Mouse (Mus musculus): ENCODE results near the gene Srgap1. TPM values are rescaled to one million over a fixed set of nuclear protein-coding genes. Genes with fewer than 3 reads are reported as not detected.

Gene Srgap1
- polyA plus RNA-seq, 1 experiment from 2014 or later: 8.2 TPM

DNA sequence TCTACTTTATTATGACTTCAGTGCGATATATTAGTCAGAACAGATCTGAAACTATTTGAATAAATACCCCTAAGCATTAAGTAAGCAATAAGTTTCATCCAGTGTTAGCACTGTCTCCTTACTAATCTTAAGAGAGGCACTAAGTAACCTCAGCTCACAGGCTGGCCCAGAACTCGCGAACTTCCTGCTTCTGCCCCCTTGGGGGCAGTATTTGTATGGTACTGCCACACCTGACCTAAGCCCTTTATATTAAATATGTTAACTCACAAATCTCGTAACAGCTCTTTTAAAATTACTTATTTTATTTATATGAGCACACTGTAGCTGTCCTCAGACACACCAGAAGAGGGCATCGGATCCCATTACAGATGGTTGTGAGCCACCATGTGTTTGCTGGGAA, 213.7 kb downstream of the Srgap1 start:
- H3K27me3 ChIP-seq (ENCODE audit: control insufficient read depth, insufficient read depth, low read length): no peaks in the 10 kb centered on the region
- H3K9ac ChIP-seq (ENCODE audit: low read depth, low read length): no peak overlapping the region
- H3K9me3 ChIP-seq (replicated peaks; ENCODE audit: control insufficient read depth, low read length): no peaks in the 10 kb centered on the region
- no peak for ATAC-seq (replicated peaks; ENCODE audit: insufficient number of reproducible peaks, low FRiP score, low TSS enrichment)
- 85% methylated on average over 5 of the region's 5 CpGs for WGBS (ENCODE audit: insufficient replicate concordance)
- no peak overlapping the region for H3K4me2 ChIP-seq
- no peaks in the 10 kb centered on the region; the same call in 1 of the 2 replicates for H3K36me3 ChIP-seq (ENCODE audit: control insufficient read depth, insufficient read depth, low read length)
- H3K27ac ChIP-seq (ENCODE audit: low read depth, low read length): no peak overlapping the region
- H3K4me3 ChIP-seq (ENCODE audit: low read depth, low read length): no peak overlapping the region
- H3K4me1 ChIP-seq (ENCODE audit: control insufficient read depth, insufficient read depth, low read length): peaks cover 14% of the 10 kb centered on the region

DNA sequence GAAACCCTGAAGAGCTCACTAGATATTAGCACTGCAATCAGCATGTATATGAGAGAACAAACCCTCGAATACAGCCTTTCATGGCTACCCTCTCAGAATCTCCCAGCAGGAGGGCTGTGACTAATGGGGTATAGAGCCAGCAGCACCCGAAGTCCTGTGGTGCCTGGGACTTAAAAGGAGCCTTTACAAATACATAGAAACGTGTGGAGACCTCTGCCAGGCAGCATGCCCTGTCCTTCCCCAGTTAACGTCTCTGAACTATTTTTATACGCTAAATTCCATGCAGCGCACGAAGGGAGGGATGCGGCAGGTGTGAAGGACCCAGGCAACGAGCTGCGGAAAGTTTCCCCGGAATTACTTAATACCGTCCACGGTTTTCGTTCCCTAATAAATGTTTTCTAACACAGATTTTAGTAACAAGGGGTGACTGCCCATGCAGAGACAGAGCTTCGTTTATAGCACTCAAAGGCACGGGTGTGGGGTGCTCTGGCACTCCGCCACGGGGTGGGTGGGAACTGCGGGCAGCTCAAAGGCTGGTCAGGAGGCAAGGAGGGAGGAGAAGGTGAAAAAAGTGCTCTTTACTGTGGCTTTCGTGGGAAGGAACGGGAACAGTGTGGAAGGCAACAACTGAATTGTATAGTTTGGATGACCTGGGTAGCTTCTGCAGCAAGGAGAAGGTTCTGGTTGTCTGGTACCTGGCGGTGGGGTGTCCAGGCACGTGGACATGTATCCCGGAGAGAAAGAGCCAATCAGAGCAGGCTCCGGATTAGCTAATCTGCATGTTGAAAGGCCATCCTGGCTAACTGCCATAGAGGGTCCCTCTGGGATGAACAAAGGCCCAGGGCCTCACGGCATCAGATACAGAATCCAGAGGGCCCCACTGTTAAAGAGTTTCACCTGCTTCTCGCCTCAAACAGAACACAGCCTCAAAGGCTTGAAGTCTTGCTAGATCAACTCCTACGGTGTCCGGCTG, 216.5 kb downstream of the Srgap1 start:
- no peak for ATAC-seq (replicated peaks; ENCODE audit: insufficient number of reproducible peaks, low FRiP score, low TSS enrichment)
- no peak overlapping the region for H3K4me2 ChIP-seq

DNA sequence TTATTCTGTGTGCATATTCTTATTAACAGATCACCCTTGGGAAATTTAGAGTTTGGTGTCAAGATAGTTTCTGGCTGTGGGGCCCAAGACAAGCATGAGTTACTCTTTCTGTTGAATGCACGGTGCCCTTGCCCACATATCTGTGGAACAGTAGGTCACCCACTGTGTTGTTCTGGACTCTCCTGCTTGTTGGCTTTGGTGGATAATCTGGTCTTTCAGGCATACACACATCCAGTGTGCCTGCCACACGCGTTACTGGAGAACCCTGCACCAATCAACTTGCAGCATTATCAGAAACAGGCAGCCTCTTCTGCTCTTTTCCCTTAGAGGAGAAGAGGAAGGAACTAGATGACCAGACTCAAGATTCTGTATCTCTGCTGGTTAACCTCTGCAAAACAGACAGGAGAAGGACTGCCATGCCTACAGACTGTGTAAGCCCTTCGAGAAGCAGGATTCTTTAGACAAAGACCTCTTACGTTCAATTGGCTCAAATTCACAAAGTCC, 217.3 kb downstream of the Srgap1 start:
- Histone ChIP-seq H3K9me3 (replicated peaks; ENCODE audit: control insufficient read depth, low read length) (no peaks in the 10 kb centered on the region), H3K36me3 (ENCODE audit: control insufficient read depth, insufficient read depth, low read length) (no peaks in the 10 kb centered on the region; the same call in 1 of the 2 replicates), H3K27ac (ENCODE audit: low read depth, low read length) (no peak overlapping the region), H3K4me1 (ENCODE audit: control insufficient read depth, insufficient read depth, low read length) (peaks cover 5% of the 10 kb centered on the region), H3K4me3 (ENCODE audit: low read depth, low read length) (no peak overlapping the region), H3K27me3 (ENCODE audit: control insufficient read depth, insufficient read depth, low read length) (no peaks in the 10 kb centered on the region), H3K4me2 (no peak overlapping the region), H3K9ac (ENCODE audit: low read depth, low read length) (no peak overlapping the region)
- no peak for ATAC-seq (replicated peaks; ENCODE audit: insufficient number of reproducible peaks, low FRiP score, low TSS enrichment)
- WGBS (ENCODE audit: insufficient replicate concordance): 70% methylated on average over 5 of the region's 5 CpGs

More for the DNA sequence above, 216.5 kb downstream of the Srgap1 start:
- Histone ChIP-seq H3K9ac (ENCODE audit: low read depth, low read length) (no peak overlapping the region), H3K36me3 (ENCODE audit: control insufficient read depth, insufficient read depth, low read length) (no peaks in the 10 kb centered on the region; the same call in 1 of the 2 replicates), H3K27ac (ENCODE audit: low read depth, low read length) (no peak overlapping the region), H3K4me3 (ENCODE audit: low read depth, low read length) (no peak overlapping the region), H3K9me3 (replicated peaks; ENCODE audit: control insufficient read depth, low read length) (no peaks in the 10 kb centered on the region), H3K4me1 (ENCODE audit: control insufficient read depth, insufficient read depth, low read length) (peaks cover 5% of the 10 kb centered on the region), H3K27me3 (ENCODE audit: control insufficient read depth, insufficient read depth, low read length) (no peaks in the 10 kb centered on the region)
- WGBS (ENCODE audit: insufficient replicate concordance): 62% methylated on average over 29 of the region's 29 CpGs

GRCm38 (mm10) chr10:121829034-121829433, 218.1 kb downstream of the Srgap1 start:
- Histone ChIP-seq H3K9me3 (replicated peaks; ENCODE audit: control insufficient read depth, low read length) (no peaks in the 10 kb centered on the region), H3K4me2 (no peak overlapping the region), H3K4me1 (ENCODE audit: control insufficient read depth, insufficient read depth, low read length) (peaks cover 5% of the 10 kb centered on the region), H3K4me3 (ENCODE audit: low read depth, low read length) (no peak overlapping the region), H3K27me3 (ENCODE audit: control insufficient read depth, insufficient read depth, low read length) (no peaks in the 10 kb centered on the region), H3K36me3 (ENCODE audit: control insufficient read depth, insufficient read depth, low read length) (no peaks in the 10 kb centered on the region; the same call in 1 of the 2 replicates), H3K27ac (ENCODE audit: low read depth, low read length) (no peak overlapping the region), H3K9ac (ENCODE audit: low read depth, low read length) (no peak overlapping the region)
- ATAC-seq (replicated peaks; ENCODE audit: insufficient number of reproducible peaks, low FRiP score, low TSS enrichment): no peak
- 73% methylated on average over 6 of the region's 6 CpGs for WGBS (ENCODE audit: insufficient replicate concordance)

DNA sequence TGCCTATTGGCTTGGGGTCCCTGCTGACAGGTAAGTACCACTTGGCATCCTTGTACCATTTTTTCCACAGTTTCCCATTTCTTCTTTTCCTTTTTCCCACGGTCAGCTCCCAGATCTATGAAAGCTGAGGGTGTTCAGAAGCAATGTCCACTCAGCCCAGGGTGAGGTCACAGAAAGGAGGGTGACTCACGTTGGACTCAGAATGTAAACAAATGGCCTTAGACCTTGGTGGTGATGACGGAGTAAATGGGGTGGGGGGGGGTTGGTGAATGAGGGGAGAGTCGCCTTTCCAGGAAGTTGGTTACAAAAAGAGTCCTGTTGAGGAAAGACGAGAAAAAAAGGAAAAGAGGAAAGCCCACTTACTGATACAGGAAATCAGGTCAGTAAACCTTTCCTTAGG, 224.4 kb downstream of the Srgap1 start:
- 45% methylated on average over 5 of the region's 5 CpGs for WGBS (ENCODE audit: insufficient replicate concordance)
- H3K9me3 ChIP-seq (replicated peaks; ENCODE audit: control insufficient read depth, low read length): no peaks in the 10 kb centered on the region
- ATAC-seq (replicated peaks; ENCODE audit: insufficient number of reproducible peaks, low FRiP score, low TSS enrichment): no peak

DNA sequence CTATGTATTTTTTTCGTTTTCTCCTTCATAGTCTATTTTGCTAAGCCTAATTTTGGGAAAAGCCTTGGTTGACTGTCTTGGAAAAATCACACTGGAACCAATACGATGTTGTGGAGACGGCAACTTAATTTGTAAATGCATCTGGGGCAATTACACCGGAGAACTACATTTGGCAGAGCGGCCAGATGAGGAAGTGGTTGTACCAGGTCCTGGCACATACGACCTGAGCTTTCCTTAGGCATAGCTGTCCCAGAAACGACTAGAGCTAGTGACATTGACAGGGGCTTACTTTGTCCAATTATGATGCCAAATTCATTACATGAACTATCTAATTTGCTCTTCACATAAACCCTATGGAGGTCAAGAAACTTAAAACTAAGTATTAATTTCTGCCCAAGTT, 226.3 kb downstream of the Srgap1 start:
- 85% methylated on average over 7 of the region's 7 CpGs for WGBS (ENCODE audit: insufficient replicate concordance)
- Histone ChIP-seq H3K36me3 (ENCODE audit: control insufficient read depth, insufficient read depth, low read length) (no peaks in the 10 kb centered on the region), H3K9ac (ENCODE audit: low read depth, low read length) (no peak overlapping the region), H3K27me3 (ENCODE audit: control insufficient read depth, insufficient read depth, low read length) (no peaks in the 10 kb centered on the region), H3K9me3 (replicated peaks; ENCODE audit: control insufficient read depth, low read length) (no peaks in the 10 kb centered on the region), H3K4me1 (ENCODE audit: control insufficient read depth, insufficient read depth, low read length) (no peaks in the 10 kb centered on the region), H3K4me2 (no peak overlapping the region), H3K4me3 (ENCODE audit: low read depth, low read length) (no peak overlapping the region), H3K27ac (ENCODE audit: low read depth, low read length) (no peak overlapping the region)
- ATAC-seq (replicated peaks; ENCODE audit: insufficient number of reproducible peaks, low FRiP score, low TSS enrichment): no peak

More for the DNA sequence above, 224.4 kb downstream of the Srgap1 start:
- H3K4me2 ChIP-seq: no peak overlapping the region
- no peak overlapping the region for H3K9ac ChIP-seq (ENCODE audit: low read depth, low read length)
- H3K27ac ChIP-seq (ENCODE audit: low read depth, low read length): no peak overlapping the region
- no peak overlapping the region for H3K4me3 ChIP-seq (ENCODE audit: low read depth, low read length)
- no peaks in the 10 kb centered on the region for H3K4me1 ChIP-seq (ENCODE audit: control insufficient read depth, insufficient read depth, low read length)
- no peaks in the 10 kb centered on the region for H3K27me3 ChIP-seq (ENCODE audit: control insufficient read depth, insufficient read depth, low read length)
- no peaks in the 10 kb centered on the region for H3K36me3 ChIP-seq (ENCODE audit: control insufficient read depth, insufficient read depth, low read length)

GRCm38 (mm10) chr10:121817983-121818382, 229.1 kb downstream of the Srgap1 start:
- no peaks in the 10 kb centered on the region for H3K27me3 ChIP-seq (ENCODE audit: control insufficient read depth, insufficient read depth, low read length)
- no peak overlapping the region for H3K9ac ChIP-seq (ENCODE audit: low read depth, low read length)
- ATAC-seq (replicated peaks; ENCODE audit: insufficient number of reproducible peaks, low FRiP score, low TSS enrichment): no peak
- H3K4me1 ChIP-seq (ENCODE audit: control insufficient read depth, insufficient read depth, low read length): no peaks in the 10 kb centered on the region
- no peak overlapping the region for H3K4me3 ChIP-seq (ENCODE audit: low read depth, low read length)
- H3K36me3 ChIP-seq (ENCODE audit: control insufficient read depth, insufficient read depth, low read length): no peaks in the 10 kb centered on the region
- H3K27ac ChIP-seq (ENCODE audit: low read depth, low read length): no peak overlapping the region
- no peak overlapping the region for H3K4me2 ChIP-seq
- no peaks in the 10 kb centered on the region for H3K9me3 ChIP-seq (replicated peaks; ENCODE audit: control insufficient read depth, low read length)
- 72% methylated on average over 7 of the region's 7 CpGs for WGBS (ENCODE audit: insufficient replicate concordance)

DNA sequence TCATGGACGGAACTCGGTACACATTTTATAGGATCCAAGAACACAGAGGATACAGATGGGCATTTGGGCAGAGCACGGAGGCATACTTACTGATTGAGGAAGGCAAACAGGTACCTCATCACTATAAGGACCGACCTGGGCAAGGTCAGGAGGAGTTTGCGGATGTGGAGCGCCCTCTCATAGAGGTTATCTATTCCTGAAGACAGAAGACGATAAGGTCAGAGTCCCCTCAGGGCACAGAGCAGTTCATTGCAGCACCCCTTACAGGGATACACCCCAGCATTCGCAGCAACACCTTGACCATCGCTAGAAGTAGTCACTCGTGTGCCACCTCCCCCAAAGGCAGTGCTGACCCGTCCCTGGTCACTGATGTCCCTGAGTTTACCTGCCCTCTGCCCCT, 239.3 kb downstream of the Srgap1 start:
- H3K4me1 ChIP-seq (ENCODE audit: control insufficient read depth, insufficient read depth, low read length): no peaks in the 10 kb centered on the region; the same call in 1 of the 2 replicates
- 82% methylated on average over 11 of the region's 11 CpGs for WGBS (ENCODE audit: insufficient replicate concordance)
- H3K9ac ChIP-seq (ENCODE audit: low read depth, low read length): no peak overlapping the region
- H3K36me3 ChIP-seq (ENCODE audit: control insufficient read depth, insufficient read depth, low read length): peaks cover under 1% of the 10 kb centered on the region; the same call in 1 of the 2 replicates
- no peak overlapping the region for H3K27ac ChIP-seq (ENCODE audit: low read depth, low read length)
- H3K4me2 ChIP-seq: no peak overlapping the region
- ATAC-seq (replicated peaks; ENCODE audit: insufficient number of reproducible peaks, low FRiP score, low TSS enrichment): no peak
- H3K4me3 ChIP-seq (ENCODE audit: low read depth, low read length): no peak overlapping the region
- H3K9me3 ChIP-seq (replicated peaks; ENCODE audit: control insufficient read depth, low read length): no peaks in the 10 kb centered on the region
- no peaks in the 10 kb centered on the region for H3K27me3 ChIP-seq (ENCODE audit: control insufficient read depth, insufficient read depth, low read length)
